Mouse (Mus musculus) mesoderm, embryonic 11.5 days (tissue): ENCODE results near the gene Dnajb7.
A peak's percentile ranks its signal among the peaks of the same experiment; 100 is the strongest.

Experiments used
- DNase-seq: peaks from one replicate; pipeline ENCODE4 v3.0.0-alpha.2; 2012; ENCODE audit warnings: low read depth, low spot score

Dnajb7 gene

DNA sequence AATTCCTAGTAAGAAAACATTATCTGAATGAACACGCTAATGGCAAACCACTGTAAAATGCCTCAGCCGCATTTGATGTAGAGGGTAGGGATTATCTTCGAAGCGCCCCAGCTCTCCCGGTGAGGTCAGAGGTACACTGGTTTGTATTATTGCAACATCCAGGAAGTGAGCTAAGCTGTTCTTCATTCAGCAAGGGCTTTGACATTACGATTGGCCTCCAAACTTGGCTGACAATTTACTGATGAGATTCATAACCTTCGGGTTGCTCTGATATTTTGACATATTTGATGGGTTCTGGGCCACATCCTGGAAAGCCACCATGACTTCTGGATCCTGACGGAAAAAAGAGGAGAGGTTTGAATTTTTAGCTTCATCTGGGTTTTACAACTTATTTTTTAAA, 42.9 kb downstream of the Dnajb7 start:
- DNase-seq = no peak

DNA sequence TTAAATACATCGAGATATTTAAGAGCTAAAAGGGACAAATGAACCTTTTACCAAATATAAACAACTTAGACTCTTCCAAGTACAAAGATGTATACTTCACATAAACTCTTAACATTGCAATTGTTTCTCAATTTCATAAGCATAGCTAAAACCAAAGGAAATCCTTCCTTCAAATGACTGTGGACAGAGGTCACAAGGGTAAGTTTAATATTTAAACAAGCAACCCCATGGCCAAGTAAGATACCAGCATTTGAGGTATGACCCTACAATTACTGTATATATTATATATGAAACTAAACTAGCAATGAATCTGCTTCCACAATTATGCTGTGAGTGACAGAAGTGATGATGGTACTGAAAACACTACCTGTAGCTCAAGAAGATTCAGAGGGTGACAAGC, 43.8 kb downstream of the Dnajb7 start:
- DNase-seq = no peak

DNA sequence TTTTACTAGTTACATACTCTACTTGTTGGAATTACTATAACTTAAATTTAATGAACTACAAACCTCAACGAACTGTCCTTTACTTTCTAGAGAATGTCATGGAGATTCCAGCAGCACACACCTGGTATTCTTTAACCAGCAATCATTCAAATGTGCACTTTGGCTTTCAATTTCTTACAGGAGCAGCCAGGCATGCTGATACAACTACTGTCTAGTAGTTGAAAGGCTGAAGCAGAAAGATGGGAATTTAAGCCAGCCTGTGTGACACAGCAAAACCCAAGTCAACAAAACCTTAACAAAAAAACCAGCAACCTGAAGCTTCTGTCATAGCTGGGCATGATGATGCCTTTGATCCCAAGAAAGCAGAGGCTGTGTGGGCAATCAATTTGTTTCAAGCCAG, 45.6 kb downstream of the Dnajb7 start:
- no peak for DNase-seq

DNA sequence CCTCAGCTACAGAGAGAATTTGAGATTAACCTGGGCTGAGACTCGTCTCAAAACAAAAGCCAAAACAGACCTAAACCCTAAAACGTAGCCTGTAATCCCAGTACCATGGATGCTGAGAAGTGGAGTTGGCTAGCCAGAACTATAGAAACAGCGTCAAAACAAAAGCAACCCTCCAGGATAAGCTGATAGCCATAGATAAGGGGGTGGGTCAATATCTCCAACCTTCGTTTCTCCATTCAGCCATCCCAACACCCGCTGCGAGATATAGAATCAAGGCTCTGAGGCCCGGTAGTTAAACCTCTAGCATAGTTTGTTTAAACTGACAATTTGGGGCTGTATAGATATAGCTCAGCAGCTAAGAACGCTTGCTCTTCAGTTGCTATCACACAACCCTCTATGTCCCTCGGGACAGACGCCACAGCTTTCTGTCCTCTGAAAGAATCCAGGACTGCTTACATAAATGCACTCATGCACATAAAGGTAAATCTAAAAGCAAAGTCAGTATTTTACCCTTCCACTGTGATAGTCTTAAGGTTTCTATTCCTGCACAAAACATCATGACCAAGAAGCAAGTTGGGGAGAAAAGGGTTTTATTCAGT, 46.6 kb downstream of the Dnajb7 start:
- no peak for DNase-seq

DNA sequence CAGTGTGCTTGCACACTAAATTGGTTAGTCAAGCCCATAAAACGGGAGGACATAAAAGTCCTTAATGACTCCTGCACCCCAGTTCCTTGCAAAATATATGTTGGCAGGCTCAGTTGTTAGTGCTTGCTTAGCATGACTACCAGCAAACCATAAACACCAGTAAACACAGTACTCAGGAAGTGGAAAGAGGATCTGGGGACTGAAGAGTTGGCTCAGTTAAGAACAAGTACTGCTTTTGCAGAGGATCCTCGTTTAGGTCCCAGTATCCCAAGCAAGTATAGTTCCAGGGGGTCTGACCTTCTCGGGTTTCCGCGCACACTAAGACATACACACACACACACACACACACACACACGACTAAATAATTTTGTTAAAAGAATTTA, 47.1 kb downstream of the Dnajb7 start:
- no peak for DNase-seq

DNA sequence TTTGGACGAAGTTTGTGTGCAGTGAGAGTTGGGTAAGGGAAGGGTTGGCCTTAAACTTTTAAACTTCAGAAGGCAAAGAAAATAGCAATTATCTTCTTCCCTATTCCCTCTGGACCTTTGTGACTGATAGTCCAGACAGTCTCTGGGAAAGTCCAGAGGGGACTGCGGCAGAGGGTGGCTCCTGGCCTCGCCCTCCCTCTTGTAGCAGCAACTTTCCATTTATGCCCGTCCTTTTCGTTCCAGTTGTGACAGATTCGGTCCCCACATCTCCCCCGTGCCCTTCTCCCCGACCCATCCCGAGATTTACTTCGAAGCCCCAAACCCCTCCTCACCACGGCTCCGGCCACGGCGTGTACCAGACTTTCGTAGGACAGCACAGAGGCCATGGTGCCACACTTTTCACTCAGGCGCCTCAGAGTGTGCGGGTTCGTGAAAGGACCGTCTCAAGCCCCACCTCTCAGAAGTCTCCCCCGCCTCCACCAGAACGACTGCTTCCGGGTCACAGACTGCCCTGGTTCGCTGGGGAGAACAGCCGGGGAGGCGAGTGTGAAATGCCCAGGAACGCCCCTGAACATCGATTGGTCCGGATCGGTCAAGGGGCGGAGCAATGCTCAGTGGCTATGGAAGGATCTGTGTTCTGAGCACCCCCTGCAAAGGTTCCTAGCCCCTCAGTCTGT, 47.6 kb downstream of the Dnajb7 start, which contains the start of gene Slc25a17:
Slc25a17 (minus strand) TSS at position 468 of the 677 bp plus-strand sequence.
- DNase-seq = peak; percentile 97

DNA sequence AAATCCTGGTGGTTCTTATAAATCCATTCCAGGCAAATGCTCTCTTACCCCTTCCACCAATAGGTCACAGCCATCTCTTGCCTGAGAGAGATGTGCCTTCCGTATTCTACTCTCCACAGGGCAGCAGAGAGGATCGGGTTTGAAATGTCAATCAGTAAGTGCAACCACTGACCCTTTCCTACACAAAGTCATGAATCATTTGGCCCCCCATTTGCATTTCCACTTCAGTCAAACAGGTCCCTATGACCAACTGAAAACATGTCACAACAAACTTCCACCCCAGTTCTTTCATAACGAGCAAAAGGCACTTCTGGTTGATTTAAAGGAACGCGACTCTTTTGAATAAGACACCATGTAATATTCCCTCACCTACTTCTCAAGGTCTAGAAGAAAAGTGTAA, 48.7 kb downstream of the Dnajb7 start:
- DNase-seq = no peak

DNA sequence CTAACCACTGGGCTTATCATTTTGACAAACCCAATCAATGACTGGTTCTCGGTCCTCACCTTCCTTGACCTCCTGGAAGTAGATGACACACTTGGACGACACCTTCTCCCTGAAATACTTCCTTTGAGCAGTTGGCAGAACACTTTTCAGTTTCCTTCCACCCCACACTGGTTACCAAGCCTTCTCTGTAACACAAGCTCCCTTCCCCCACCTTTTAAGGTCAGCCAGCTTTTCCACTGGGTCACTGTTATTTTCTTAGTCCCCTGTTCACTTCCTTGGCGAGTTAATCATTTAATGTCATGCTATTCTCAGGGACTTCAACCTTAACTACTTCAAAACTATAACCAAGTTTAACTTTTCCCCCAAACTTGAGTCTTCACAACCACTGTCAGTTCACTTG, 49.2 kb downstream of the Dnajb7 start:
- no peak for DNase-seq

DNA sequence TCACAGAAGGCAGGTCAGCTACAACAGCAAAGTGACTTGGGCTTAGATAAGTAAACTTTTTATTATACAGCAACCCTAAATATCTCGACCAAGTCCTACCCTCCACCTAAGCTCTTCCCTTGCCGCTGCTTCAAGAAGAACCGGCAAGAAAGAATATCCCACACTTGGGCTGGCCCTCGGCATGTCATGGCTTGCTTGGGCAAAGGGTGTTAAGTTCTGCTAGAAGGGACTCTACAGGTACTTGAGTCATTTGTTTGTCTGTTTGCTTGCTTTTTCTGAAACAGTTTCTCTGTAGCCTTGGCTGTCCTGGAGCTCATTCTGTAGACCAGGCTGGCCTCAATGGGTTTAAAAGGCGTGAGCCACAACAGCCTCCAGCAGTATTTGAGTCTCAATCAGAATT, 51.2 kb downstream of the Dnajb7 start:
- no peak for DNase-seq
